Mouse (Mus musculus) hindbrain, embryonic 13.5 days (tissue): ENCODE results near the gene Dock2. TPM values are rescaled to one million over a fixed set of nuclear protein-coding genes. Genes with fewer than 3 reads are reported as not detected.

Experiments used
- ATAC-seq: fragments of 200-750 bp; cut with Nextera tagmentation; 2 replicates; pipeline ENCODE4 v1.8.0; 2017; ENCODE audit warnings: moderate TSS enrichment; ENCODE audit not compliant: low FRiP score
- H3K27ac ChIP-seq: fragments of 300-500 bp; sonication (generic); 2 replicates; pipeline ENCODE4 v1.5.1; 2015; ENCODE audit warnings: inconsistent platforms, mild to moderate bottlenecking, moderate library complexity
- H3K27me3 ChIP-seq: fragments of 300-500 bp; sonication (generic); 2 replicates; pipeline ENCODE4 v1.6.1; 2015; ENCODE audit warnings: mild to moderate bottlenecking, inconsistent platforms
- H3K36me3 ChIP-seq: fragments of 300-500 bp; sonication (generic); 2 replicates; pipeline ENCODE4 v1.6.1; 2015; ENCODE audit warnings: mild to moderate bottlenecking, inconsistent platforms
- H3K4me1 ChIP-seq: fragments of 300-500 bp; sonication (generic); replicated peaks from 2 replicates; pipeline ENCODE4 v1.6.1; 2015; ENCODE audit warnings: inconsistent platforms
- H3K4me2 ChIP-seq: fragments of 300-500 bp; sonication (generic); 2 replicates; pipeline ENCODE4 v1.6.1; 2015; ENCODE audit warnings: inconsistent platforms, mild to moderate bottlenecking, moderate library complexity
- H3K4me3 ChIP-seq: fragments of 300-500 bp; sonication (generic); 2 replicates; pipeline ENCODE4 v1.5.1; 2015; ENCODE audit warnings: mild to moderate bottlenecking, inconsistent platforms
- H3K9ac ChIP-seq: fragments of 300-500 bp; sonication (generic); 2 replicates; pipeline ENCODE4 v1.6.1; 2015; ENCODE audit warnings: mild to moderate bottlenecking, inconsistent platforms
- H3K9me3 ChIP-seq: fragments of 300-500 bp; sonication (generic); 2 replicates; pipeline ENCODE4 v1.6.1; 2016; ENCODE audit warnings: inconsistent platforms
- WGBS: fragments of 180-500 bp; shearing (Covaris S2); methylation state at CpG from one replicate; pipeline ENCODE4 v1.1.7; 2015; 5-methylcytosine and 5-hydroxymethylcytosine counted together
- polyA plus RNA-seq: library from polyadenylated mRNA; unstranded; fragments of >200 nt; fragmentation: Nextera tagmentation; extraction: Ambion mirVana; gene quantifications from 2 replicates; pipeline ENCODE4 v1.2.1, GENCODE M21; 2015

The Dock2 gene
- polyA plus RNA-seq, 1 experiment from 2014 or later: 0.93 TPM

DNA sequence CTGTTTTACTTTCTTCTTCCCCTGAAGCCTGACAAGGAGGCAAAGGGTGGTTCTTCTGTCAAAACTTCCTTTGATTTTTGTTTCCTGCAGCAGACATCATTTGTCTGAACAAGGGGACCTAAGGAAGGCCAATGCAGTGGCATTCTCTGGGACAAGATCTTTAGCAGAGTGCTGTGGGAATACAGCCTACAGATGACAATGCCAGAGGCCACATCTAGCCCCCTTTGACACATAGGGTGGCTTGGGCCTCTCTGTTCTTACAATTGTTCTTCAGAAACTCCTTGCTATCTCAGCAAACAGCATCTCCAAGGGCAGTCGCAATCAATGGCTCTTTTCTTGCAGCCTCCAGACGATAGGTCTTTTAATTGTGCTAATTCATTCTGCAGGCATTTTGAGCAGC is 493.0 kb downstream of the Dock2 start:
- 9% methylated on average over 2 of the region's 2 CpGs for WGBS
- no peak for ATAC-seq
- H3K27ac ChIP-seq: peak overlapping the region; percentile 24; the same call in 1 of the 2 replicates

DNA sequence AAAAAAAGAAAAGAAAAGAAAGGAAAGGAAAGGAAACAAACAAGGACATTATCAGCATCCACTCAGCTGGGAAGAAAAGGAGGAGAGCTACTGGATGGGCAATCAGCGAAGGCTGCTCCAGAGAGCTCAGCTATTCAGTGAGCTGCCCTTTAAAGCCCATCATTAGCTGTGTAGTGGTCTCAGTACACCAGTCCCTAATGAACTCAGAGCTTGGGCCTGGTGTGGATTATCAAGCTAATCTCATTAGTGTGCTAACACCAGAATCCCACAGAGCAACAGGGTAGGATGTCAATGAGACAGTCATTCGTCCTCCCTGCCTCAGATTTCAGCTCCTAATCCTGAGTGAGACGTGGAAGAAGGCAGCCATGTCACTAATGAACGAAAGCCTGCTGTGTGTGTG is 493.4 kb downstream of the Dock2 start:
- no peak for ATAC-seq
- peaks cover 10% of the 10 kb centered on the region for H3K4me1 ChIP-seq
- H3K4me3 ChIP-seq: no peak overlapping the region
- no peak overlapping the region for H3K9ac ChIP-seq
- WGBS: 35% methylated on average over 4 of the region's 4 CpGs
- peaks cover 11% of the 10 kb centered on the region for H3K27me3 ChIP-seq
- no peaks in the 10 kb centered on the region for H3K36me3 ChIP-seq
- H3K27ac ChIP-seq: no peak overlapping the region
- H3K9me3 ChIP-seq: no peaks in the 10 kb centered on the region
- H3K4me2 ChIP-seq: no peak overlapping the region

More for the DNA sequence above, 493.0 kb downstream of the Dock2 start:
- Histone ChIP-seq H3K4me3 (no peak overlapping the region), H3K4me1 (peaks cover 10% of the 10 kb centered on the region), H3K4me2 (no peak overlapping the region), H3K9ac (no peak overlapping the region), H3K27me3 (peaks cover 9% of the 10 kb centered on the region), H3K9me3 (no peaks in the 10 kb centered on the region), H3K36me3 (no peaks in the 10 kb centered on the region)

GRCm38 (mm10) chr11:34284124-34284808 is 499.4 kb downstream of the Dock2 start:
- Histone ChIP-seq H3K9me3 (no peaks in the 10 kb centered on the region), H3K4me3 (no peak overlapping the region), H3K36me3 (no peaks in the 10 kb centered on the region), H3K9ac (no peak overlapping the region), H3K4me1 (peaks cover 10% of the 10 kb centered on the region), H3K4me2 (no peak overlapping the region), H3K27me3 (peaks cover 45% of the 10 kb centered on the region), H3K27ac (no peak overlapping the region)
- WGBS: 15% methylated on average over 13 of the region's 13 CpGs
- no peak for ATAC-seq

- peak; percentile 21; the same call in 1 of the 2 replicates for ATAC-seq
These were observed 506.6 kb downstream of the Dock2 start for GRCm38 (mm10) chr11:34277047-34277445.

GRCm38 (mm10) chr11:34276363-34277046 is 507.2 kb downstream of the Dock2 start:
- Histone ChIP-seq H3K27me3 (peaks cover 61% of the 10 kb centered on the region), H3K4me3 (no peak overlapping the region), H3K4me2 (peak overlapping the region; percentile 39), H3K4me1 (peaks cover 17% of the 10 kb centered on the region), H3K36me3 (no peaks in the 10 kb centered on the region), H3K9ac (no peak overlapping the region), H3K27ac (no peak overlapping the region), H3K9me3 (no peaks in the 10 kb centered on the region)
- 25% methylated on average over 14 of the region's 14 CpGs for whole genome bisulfite sequencing
- peak; percentile 76 for ATAC-seq

More at GRCm38 (mm10) chr11:34277047-34277445, 506.6 kb downstream of the Dock2 start:
- H3K9ac ChIP-seq: no peak overlapping the region
- H3K9me3 ChIP-seq: no peaks in the 10 kb centered on the region
- 49% methylated on average over 3 of the region's 3 CpGs for WGBS
- no peak overlapping the region for H3K4me3 ChIP-seq
- H3K27me3 ChIP-seq: peaks cover 61% of the 10 kb centered on the region
- no peak overlapping the region for H3K27ac ChIP-seq
- H3K36me3 ChIP-seq: no peaks in the 10 kb centered on the region
- H3K4me1 ChIP-seq: peaks cover 12% of the 10 kb centered on the region
- H3K4me2 ChIP-seq: peak overlapping the region; percentile 39

DNA sequence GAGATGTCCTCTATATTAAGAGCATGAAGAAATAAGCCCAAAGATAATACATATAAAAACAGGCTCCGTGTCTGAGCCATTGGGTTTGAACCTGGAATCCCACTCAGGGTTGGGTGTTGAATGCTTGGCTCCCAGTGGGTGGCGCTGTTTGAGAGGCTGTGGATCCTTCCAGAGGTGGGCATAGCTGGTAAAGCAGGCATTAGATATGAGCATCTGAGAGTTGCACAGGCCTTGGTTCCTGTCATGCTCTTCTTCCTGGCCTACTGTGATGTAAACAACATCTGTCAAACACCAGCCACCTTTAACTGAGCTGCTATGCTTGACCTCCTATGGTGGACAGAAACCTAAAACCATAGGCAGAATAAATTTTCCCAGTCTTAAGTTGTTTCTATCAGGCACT is 507.8 kb downstream of the Dock2 start:
- Histone ChIP-seq H3K4me3 (no peak overlapping the region), H3K27me3 (peaks cover 57% of the 10 kb centered on the region), H3K4me1 (peaks cover 17% of the 10 kb centered on the region), H3K36me3 (no peaks in the 10 kb centered on the region), H3K9me3 (no peaks in the 10 kb centered on the region), H3K9ac (no peak overlapping the region), H3K4me2 (no peak overlapping the region), H3K27ac (no peak overlapping the region)
- no peak for ATAC-seq
- 35% methylated on average over 2 of the region's 2 CpGs for WGBS

- Histone ChIP-seq H3K9ac (no peak overlapping the region), H3K4me2 (no peak overlapping the region), H3K9me3 (no peaks in the 10 kb centered on the region), H3K4me1 (peaks cover 17% of the 10 kb centered on the region), H3K4me3 (no peak overlapping the region), H3K27ac (no peak overlapping the region), H3K27me3 (peaks cover 30% of the 10 kb centered on the region), H3K36me3 (no peaks in the 10 kb centered on the region)
- WGBS: 49% methylated on average over 10 of the region's 10 CpGs
- ATAC-seq: no peak
These were observed 511.7 kb downstream of the Dock2 start for GRCm38 (mm10) chr11:34272016-34272415.

DNA sequence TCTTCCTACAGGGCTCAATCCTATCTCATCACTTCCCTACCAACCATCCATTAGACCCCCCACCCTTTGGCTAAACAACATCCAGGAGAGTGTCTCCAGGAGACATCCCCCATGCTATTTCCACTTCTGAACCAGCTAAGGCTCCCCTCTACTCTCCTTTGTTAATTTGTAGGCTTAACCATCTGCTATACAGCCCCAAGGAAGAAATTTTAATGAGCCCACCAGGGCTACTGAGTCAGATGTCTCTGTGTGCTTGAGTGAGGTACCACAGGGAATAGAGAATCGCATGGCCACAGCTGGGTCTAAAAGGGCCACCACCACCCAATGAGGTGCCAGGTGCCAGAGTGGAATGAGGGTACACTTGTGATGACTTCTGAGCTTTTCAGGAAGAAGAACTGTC is 519.6 kb downstream of the Dock2 start:
- WGBS: 67% methylated on average over 1 of the region's 1 CpGs
- no peak overlapping the region for H3K9ac ChIP-seq
- H3K36me3 ChIP-seq: no peaks in the 10 kb centered on the region
- no peaks in the 10 kb centered on the region for H3K9me3 ChIP-seq
- 0 out of 2 replicates have a peak, but pooled peaks cover 3% of the 10 kb centered on the region for H3K27me3 ChIP-seq
- ATAC-seq: no peak
- H3K4me1 ChIP-seq: no peaks in the 10 kb centered on the region
- H3K4me2 ChIP-seq: no peak overlapping the region
- H3K27ac ChIP-seq: no peak overlapping the region
- no peak overlapping the region for H3K4me3 ChIP-seq

- H3K27ac ChIP-seq: no peak overlapping the region
- H3K27me3 ChIP-seq: 0 out of 2 replicates have a peak, but pooled peaks cover 3% of the 10 kb centered on the region
- no peaks in the 10 kb centered on the region for H3K4me1 ChIP-seq
- H3K4me2 ChIP-seq: no peak overlapping the region
- H3K9me3 ChIP-seq: no peaks in the 10 kb centered on the region
- WGBS: 92% methylated on average over 12 of the region's 12 CpGs
- no peak overlapping the region for H3K4me3 ChIP-seq
- no peak for ATAC-seq
- H3K36me3 ChIP-seq: no peaks in the 10 kb centered on the region
- H3K9ac ChIP-seq: no peak overlapping the region
These were observed 524.7 kb downstream of the Dock2 start for GRCm38 (mm10) chr11:34258849-34259469.

DNA sequence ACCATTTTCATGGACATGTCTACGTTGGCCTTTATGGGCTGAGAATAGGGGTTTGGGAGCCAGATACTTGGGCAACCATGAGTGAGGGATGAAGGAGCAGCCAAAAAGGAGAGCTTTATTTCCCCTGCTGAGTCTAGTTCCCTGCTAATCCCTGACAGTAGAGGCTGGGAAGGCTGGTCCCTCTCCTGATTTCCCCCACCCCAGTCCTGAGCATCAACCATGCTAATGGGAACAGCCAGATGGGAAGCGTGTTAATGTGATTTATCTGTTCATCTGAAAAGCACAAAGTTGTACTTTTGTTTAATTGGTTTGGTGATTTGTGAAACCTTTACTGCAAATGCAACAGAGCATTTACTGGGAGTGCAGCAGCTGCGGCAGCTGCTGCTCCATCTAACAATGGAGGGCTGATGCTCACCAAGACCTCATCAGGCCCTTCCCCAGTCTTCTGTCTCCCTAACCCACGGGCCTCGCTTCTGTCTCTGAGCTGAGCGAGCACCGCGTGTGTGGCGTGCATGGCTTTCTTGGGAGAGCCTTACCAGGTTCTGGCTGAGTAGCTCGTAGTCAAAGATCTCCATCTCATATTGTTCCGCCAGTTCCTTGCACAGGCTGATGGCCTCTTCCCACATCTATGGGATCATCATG is 526.0 kb downstream of the Dock2 start:
- no peak for ATAC-seq
- Histone ChIP-seq H3K27ac (no peak overlapping the region), H3K4me1 (no peaks in the 10 kb centered on the region), H3K9ac (no peak overlapping the region), H3K36me3 (no peaks in the 10 kb centered on the region), H3K27me3 (0 out of 2 replicates have a peak, but pooled peaks cover 3% of the 10 kb centered on the region), H3K9me3 (no peaks in the 10 kb centered on the region), H3K4me3 (no peak overlapping the region), H3K4me2 (no peak overlapping the region)
- WGBS: 79% methylated on average over 11 of the region's 11 CpGs

DNA sequence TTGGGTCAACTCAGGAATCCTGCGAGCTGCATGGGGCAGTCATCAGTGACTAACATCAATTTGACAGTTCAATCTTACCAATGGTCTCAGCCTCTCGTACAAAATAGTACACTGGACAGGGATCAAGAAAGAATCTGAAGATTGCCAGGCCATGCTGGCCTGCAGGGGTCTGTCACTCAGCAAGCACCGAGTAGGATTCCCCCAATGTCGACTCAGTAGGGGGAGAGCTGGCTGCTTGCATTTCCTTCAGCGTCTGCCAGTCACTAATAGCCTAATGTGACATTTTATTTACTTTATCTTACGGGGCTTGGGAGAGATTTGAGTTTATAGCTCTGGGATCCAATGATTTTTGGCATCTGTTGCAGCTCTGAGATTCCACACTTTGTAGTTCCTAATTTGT is 540.7 kb downstream of the Dock2 start:
- Histone ChIP-seq H3K27me3 (no peaks in the 10 kb centered on the region), H3K9ac (no peak overlapping the region), H3K4me2 (no peak overlapping the region), H3K36me3 (no peaks in the 10 kb centered on the region), H3K9me3 (peaks cover 3% of the 10 kb centered on the region; the same call in 1 of the 2 replicates), H3K4me3 (no peak overlapping the region), H3K4me1 (no peaks in the 10 kb centered on the region), H3K27ac (no peak overlapping the region)
- 63% methylated on average over 6 of the region's 6 CpGs for WGBS
- ATAC-seq: no peak

DNA sequence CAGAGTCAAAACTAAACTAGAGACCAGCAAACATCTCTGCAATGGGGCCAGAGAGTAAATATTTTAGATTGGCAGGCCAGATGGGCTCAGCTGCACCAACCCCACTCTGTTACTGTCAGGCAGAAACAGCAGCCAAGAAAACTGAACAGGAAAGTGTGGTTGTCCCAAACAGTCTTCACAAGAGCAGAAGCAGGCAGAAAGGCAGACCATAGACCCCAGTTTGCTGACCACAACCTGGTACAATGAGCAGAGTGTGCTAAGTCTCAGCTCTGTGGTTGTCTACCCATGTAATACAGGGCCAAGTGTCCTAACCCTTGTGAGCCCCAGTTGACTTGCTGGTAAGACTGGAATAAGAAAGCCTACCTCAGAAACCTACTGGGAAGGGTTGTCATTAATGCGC is 543.4 kb downstream of the Dock2 start:
- Histone ChIP-seq H3K27ac (no peak overlapping the region), H3K36me3 (no peaks in the 10 kb centered on the region), H3K4me1 (no peaks in the 10 kb centered on the region), H3K27me3 (no peaks in the 10 kb centered on the region), H3K4me2 (no peak overlapping the region), H3K4me3 (no peak overlapping the region), H3K9ac (no peak overlapping the region), H3K9me3 (peaks cover 3% of the 10 kb centered on the region; the same call in 1 of the 2 replicates)
- no peak for ATAC-seq
- 100% methylated on average over 1 of the region's 1 CpGs for WGBS
